Mouse (Mus musculus): ENCODE measurements around the gene Esm1.

- no peak for TF ChIP-seq POLR2A (IDR thresholded peaks at IDR 0.05; ENCODE audit: insufficient read depth, low read length)
- no peak for TF ChIP-seq CTCF (IDR thresholded peaks at IDR 0.05; ENCODE audit: low read depth, low read length)
Observed at GRCm38 (mm10) chr13:113211345-113211744, 1.9 kb downstream of the Esm1 start.
